Mouse (Mus musculus): ENCODE measurements around the gene Xxylt1.

Xxylt1 gene

GRCm38 (mm10) chr16:31062918-31063317 lies 18.3 kb downstream of the Xxylt1 start:
- DNase-seq (ENCODE audit: low read depth in 2 of 2, low spot score in 2 of 2) = no peak

- no peak for DNase-seq (ENCODE audit: low read depth in 2 of 2, low spot score in 2 of 2)
Observed at GRCm38 (mm10) chr16:31061246-31061880, 19.9 kb downstream of the Xxylt1 start.

DNA sequence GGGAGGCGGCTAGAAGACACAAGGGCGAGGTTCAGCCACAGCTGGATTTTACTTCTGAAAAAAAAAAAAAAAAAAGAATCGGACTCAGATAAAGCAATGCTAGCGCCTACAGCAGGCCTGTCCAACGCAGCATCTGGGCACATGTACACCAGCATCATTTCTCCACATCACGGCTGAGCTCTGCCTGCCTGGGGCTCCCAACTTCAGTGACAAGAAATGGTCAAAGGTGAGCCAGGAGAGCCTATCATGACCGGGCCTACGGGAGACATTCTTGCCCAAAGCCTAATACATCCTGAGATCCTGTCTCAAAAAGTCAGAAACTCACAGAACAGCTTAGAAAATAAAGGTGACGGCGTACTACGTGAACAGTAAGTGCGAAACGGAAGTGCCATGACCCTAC lies 20.5 kb downstream of the Xxylt1 start:
- DNase-seq (ENCODE audit: low read depth in 2 of 2, low spot score in 2 of 2) = no peak

- no peak for DNase-seq (ENCODE audit: low read depth in 2 of 2, low spot score in 2 of 2)
Observed at GRCm38 (mm10) chr16:31060226-31060625, 21.0 kb downstream of the Xxylt1 start.

GRCm38 (mm10) chr16:31059730-31060129 lies 21.5 kb downstream of the Xxylt1 start:
- no peak for DNase-seq (ENCODE audit: low read depth in 2 of 2, low spot score in 2 of 2)

DNA sequence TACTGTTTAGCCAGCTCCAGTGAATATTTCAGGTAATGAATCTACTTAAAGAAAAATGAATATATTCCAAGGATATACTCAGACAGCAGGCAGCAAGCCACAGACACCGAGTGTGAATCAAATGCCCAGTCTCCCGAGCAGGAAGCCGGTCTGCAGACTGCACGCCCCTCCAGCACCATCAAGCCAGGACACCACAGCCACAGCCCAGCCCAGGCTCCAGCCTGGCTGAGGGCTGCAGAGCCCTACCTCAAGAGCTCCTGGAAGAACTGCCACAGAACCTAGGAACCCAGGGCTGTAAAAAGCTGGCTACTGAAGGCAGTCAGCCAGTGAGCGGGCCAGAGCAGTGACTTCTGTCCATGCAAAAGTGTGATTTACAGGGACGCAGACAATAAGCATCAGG lies 28.4 kb downstream of the Xxylt1 start:
- DNase-seq (ENCODE audit: low read depth in 2 of 2, low spot score in 2 of 2) = no peak

DNA sequence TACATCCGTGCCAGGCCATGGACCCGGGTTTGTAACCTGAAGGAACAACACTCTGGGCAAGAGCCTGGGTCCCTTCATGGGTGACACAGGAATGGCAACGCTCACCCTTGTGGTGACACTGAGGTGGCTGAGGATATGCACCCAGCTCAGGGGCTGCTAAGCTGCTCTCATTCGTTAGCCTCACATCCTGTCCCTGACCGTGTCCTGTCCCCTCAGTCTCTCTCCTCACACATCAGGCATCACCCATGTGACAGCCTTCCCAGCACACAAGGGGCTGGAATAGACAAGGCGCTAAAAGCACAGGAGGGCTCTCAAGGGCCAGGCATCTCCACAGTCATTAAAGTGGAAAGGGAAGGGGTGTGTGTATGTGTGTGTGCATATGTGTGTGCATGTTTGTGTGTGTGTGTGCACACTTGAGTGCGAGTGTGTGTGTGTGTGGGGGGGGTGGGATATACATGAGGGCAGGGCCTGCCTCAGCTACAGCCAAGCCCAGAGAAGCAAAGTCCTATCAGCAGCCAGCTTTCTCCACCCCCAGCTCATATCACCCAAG lies 29.0 kb downstream of the Xxylt1 start:
- no peak for DNase-seq (ENCODE audit: low read depth in 2 of 2, low spot score in 2 of 2)

GRCm38 (mm10) chr16:31050701-31051100 lies 30.5 kb downstream of the Xxylt1 start:
- no peak for DNase-seq (ENCODE audit: low read depth in 2 of 2, low spot score in 2 of 2)

- no peak for DNase-seq (ENCODE audit: low read depth in 2 of 2, low spot score in 2 of 2)
Observed at GRCm38 (mm10) chr16:31048194-31048593, 33.0 kb downstream of the Xxylt1 start.

DNA sequence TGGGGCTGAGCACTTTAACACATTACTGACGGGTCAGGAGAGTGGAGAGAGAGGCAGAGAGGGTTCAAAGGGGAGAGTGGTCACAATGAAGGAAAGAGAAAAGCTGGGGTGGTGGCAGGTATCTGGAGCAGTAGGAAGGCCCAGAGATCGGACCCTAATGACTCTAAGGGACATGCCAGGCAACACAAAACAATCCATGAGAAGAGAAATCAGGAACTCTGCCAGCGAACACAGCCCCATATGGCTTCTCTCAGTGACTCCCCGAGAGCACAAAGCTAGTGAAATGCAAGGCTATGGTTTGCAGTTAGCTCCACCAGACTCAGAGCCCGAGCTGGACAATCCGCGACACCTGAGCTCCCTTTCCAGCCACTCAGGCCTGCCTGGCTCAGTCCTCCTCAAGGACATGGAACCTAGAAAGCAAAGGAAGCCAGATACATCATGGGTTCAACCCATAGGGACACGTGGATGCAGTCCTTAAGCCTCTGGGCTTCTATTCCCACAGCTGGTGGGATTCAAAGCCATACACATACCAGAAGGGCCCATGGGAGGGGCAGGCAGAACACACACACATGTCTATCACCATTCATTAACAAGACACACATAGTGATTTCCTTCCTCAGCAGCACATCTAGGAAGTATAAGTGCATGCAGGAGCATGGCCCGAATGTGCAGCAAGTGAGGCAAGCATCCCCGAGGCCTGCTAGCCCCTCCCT lies 33.9 kb downstream of the Xxylt1 start:
- no peak for DNase-seq (ENCODE audit: low read depth in 2 of 2, low spot score in 2 of 2)

DNA sequence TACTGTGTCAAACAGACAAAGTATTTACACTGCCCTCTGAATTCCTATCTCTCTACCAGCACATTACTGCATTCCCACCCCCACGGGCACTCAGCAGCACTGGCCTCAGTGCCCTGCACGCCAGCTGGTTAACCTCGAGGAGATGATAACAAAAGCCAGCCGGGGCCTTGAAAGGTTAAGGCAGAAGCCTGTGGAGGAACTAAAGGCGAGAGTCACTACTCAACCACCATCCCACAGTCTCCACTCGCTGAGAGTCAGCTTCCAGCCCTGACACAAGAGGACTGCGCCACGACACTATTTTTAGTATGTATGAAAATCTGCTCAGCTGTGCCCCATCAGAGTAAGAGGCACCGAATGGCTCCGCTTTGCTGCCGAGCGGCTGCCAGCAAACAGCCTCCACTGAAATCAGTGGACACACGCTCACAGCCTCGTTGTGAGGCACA lies 35.0 kb downstream of the Xxylt1 start:
- DNase-seq (ENCODE audit: low read depth in 2 of 2, low spot score in 2 of 2) = no peak

GRCm38 (mm10) chr16:31045211-31045610 lies 36.0 kb downstream of the Xxylt1 start:
- DNase-seq (ENCODE audit: low read depth in 2 of 2, low spot score in 2 of 2) = no peak

- no peak for DNase-seq (ENCODE audit: low read depth in 2 of 2, low spot score in 2 of 2)
Observed at GRCm38 (mm10) chr16:31043136-31043535, 38.1 kb downstream of the Xxylt1 start.

GRCm38 (mm10) chr16:31041566-31041965 lies 39.7 kb downstream of the Xxylt1 start:
- no peak for DNase-seq (ENCODE audit: low read depth in 2 of 2, low spot score in 2 of 2)

- DNase-seq (ENCODE audit: low read depth in 2 of 2, low spot score in 2 of 2) = no peak
Observed at GRCm38 (mm10) chr16:31039803-31040459, 41.3 kb downstream of the Xxylt1 start.

GRCm38 (mm10) chr16:31037431-31037830 lies 43.8 kb downstream of the Xxylt1 start:
- DNase-seq (ENCODE audit: low read depth in 2 of 2, low spot score in 2 of 2) = no peak

DNA sequence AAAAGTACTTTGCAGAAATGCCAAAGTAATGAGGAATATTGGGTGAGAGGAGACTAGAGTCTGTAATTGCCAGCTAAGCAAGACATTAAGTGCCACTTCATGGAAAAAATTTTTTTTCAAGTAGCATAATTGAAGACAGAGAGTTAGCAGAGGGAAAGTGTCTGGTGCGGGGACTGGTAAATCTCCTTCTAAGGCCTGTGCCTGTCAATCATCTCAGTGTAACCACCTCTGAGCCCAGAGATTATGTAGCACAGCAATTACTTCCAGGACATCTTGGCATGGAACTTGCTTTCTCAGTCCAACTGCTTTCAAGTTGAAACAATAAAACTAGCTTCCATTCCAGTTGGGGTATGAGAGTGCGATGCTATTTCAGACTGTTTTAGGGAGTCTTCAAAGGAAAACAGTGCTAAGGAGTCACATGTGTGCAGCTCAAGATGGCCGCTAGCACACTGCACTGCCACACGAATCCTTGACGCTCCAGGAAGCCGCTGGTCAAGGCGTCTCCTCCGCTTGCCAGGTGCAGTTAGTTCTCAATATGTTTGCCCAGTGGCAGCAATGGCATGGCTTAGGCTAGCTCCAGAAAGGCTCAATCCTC lies 45.5 kb downstream of the Xxylt1 start:
- no peak for DNase-seq (ENCODE audit: low read depth in 2 of 2, low spot score in 2 of 2)

DNA sequence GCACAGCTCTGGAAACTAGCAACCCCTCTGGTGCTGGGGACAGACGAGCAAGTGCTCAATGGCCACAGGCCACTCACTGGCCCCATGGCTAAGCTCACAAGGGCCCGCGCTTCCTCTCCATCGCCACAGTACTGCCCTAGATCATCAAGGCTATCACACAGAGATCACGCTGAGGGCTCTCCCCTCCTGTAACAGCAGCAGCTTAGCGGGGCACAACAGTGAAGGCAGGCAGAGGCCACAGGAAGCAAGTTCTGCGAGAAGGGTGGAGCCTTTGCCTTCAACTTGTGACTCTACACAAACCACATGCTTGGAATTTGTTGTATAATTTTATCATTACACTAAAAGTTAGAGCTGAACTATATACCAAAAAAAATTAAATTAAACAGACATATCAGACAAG lies 46.0 kb downstream of the Xxylt1 start:
- peak in 1 of 2 experiments; percentile 6 for DNase-seq (ENCODE audit: low read depth in 2 of 2, low spot score in 2 of 2)

DNA sequence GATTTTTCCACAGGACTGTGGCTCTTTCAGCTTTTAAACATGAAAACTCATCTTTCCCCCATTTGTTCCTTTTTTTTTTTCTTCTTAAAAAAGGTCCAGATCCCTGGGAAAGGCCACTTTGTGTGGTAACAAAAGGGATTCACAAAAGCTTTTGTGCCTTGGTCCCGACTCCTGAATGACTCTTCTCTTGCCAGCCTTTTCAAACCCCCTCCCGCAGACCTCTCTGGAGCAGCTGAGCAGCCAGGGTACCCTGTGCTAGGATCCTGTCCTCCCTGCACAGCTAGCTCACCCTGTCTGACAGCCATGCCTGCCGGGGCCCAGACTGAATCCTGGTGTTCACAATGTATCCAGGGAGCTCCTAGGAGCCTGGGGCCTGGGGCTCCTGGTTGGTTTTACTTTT lies 47.2 kb downstream of the Xxylt1 start:
- no peak for DNase-seq (ENCODE audit: low read depth in 2 of 2, low spot score in 2 of 2)

DNA sequence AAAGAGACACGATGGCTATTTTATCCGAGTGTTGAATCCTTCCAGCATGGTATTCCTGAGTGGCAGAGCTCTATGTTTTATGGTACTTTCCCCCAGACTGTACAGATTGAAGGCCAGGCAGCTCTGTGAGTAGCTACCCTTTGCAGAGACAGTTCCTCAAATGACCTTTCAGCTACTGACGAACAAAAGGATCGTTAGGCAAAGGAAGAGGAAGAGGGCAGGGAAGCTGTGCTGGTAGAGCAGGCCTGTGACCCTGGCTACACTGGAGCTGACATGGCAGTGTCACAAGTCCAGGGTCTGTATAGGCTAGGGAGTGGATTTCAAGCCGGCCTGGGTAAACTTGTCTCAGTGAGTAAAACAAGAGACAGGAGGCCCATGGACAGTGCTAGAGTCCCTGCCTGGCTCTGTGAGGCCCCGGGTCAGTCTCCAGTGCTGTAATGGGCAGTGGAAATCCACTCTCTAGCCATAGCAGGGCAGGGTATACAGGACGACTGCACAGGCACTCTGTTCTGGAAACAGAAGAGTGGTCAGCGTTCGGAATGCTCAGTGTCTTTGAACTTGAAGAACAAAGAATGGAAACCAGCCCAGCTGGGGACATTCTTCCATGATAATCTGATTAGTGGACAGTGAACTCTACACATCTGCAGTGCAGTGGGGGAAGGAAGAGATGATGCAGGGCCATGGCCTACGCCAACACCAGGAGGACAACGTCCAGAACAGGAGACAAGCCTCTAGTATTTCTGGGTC lies 51.3 kb downstream of the Xxylt1 start:
- no peak for DNase-seq (ENCODE audit: low read depth in 2 of 2, low spot score in 2 of 2)

GRCm38 (mm10) chr16:31027675-31028074 lies 53.6 kb downstream of the Xxylt1 start:
- DNase-seq (ENCODE audit: low read depth in 2 of 2, low spot score in 2 of 2) = no peak

All from CD8-positive naive resting alpha-beta T cell, adult 2 months (primary cell).